Mouse (Mus musculus) thymus, adult 2 months (tissue): ENCODE results near the gene Man2b2.

Source experiments
- CTCF ChIP-seq: fragments of 200-500 bp; IDR thresholded peaks from 2 replicates; pipeline ENCODE4 v1.5.1; 2012; ENCODE audit warnings: mild to moderate bottlenecking, control low read depth, low read length, moderate library complexity, borderline replicate concordance; ENCODE audit not compliant: control insufficient read depth, poor library complexity, insufficient read depth; ENCODE audit errors: extremely low read depth
- POLR2A ChIP-seq: fragments of 200-500 bp; IDR thresholded peaks from 2 replicates; pipeline ENCODE4 v1.6.1; 2012; ENCODE audit warnings: mild to moderate bottlenecking, low read length, control low read depth, moderate library complexity; ENCODE audit not compliant: control insufficient read depth, poor library complexity, insufficient read depth; ENCODE audit errors: extremely low read depth

DNA sequence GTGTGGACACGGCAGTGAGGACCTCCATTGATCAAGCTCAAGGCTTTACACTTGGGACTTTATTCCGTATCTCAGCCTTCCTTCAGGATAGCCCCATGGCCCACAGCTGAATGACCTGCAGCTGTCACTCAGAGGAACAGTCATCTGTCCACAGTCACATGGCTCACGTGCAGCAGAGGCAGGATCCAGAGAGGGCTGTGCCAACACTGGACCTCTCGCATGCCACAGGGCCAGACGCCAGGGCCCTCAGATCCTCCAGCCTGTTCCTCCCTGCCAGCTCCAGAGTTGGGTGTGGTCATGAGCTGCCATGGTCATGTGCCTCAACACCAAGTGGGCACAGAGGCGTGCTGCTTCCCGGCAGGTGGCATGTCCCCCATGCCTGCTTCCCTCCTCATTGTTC is 21.3 kb downstream of the Man2b2 start:
- TF ChIP-seq POLR2A, result no peak
- no peak for TF ChIP-seq CTCF
